Mouse (Mus musculus) retina, adult 2 months (tissue): Measurements from ENCODE around the gene Ccnd2.

ENCODE experiments used
- DNase-seq: peaks from one replicate; pipeline ENCODE4 v3.0.0-alpha.2; 2012; ENCODE audit warnings: low read depth, low spot score

Ccnd2 gene

DNA sequence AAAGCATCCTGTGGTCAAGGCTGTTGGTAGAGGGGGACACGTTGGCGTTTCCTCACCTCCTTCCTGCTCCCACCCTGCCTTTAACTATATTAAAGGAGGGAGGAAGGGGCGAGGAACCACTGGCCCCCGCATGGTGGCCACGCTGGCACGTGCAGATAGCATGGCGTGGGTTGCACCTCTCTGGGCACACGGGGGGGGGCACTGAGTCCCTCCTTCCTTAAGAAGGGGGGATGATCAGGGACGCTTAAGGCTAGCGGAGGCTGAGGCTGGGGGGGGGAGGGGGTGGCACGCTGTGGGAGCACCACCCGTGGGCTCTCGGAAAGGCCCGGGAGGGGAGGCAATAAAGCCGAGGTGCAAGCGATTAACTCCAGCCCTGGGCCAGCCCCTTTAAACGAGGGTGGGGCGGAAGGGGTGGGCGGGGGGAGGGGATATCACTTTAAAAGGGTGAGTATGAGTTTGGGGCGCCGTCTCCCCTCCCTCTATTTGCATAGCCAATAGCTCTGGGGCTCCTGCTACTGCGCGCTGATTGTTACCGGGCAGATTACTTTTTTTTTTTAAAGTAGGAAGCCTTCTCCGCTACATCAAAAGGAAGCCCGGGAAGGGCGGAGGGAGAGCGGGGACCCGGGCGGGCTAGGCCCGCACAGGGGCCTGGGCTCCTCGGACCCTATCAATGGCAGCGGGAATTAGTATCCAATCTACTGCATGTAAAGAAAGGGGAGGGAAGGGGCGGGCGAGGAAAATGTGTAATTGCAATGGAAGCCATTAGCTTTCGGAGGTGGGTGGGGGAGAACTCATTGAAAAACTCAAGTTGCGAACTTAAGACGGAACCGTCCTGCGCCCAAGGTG is at the start of gene Ccnd2:
Ccnd2 (minus strand) TSS at position 88 of the 846 bp plus-strand sequence.
- no peak for DNase-seq

DNA sequence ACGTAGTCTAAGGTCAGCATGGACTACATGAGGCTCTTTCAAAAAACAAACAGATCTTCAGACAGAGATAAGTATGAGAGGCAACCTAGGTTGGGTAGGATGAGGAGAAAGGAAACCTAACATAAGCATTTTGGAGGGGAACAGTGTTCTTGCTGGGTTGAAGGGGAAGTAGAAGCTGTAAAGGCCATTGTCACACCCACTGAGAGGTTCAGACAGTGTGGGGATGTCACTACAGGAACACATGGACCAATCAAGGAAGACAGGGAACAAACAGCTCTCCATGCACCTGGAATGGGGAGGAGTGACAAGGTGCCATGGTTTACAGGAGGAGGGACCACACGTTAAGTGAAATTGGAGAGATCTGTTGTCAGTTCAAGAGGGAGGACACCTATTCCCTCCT is 45.0 kb upstream of the Ccnd2 start:
- no peak for DNase-seq

DNA sequence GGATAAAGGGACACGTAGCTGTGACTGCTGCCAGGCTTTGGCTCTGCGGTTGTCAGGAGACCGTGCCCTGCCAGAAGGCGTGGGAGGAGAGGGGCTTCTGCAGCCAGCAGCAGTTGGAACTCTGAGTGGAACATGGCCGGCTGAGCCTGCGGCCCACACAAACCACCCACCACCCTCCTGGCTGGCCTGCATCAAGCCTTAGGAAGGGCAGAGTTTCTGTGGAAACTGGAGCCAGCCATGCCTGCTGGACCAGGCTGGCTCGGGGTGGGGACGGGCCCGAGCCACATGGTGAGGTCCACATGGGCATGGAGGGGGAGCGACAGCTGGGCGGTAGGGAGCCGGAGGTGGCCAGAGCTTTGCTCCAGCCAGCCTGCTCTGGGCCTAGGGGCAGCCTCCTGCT is 29.3 kb upstream of the Ccnd2 start:
- DNase-seq: no peak

GRCm38 (mm10) chr6:127179056-127179759 is 27.2 kb upstream of the Ccnd2 start:
- no peak for DNase-seq

- DNase-seq: no peak
Measured at GRCm38 (mm10) chr6:127177962-127178361, 26.0 kb upstream of the Ccnd2 start.

DNA sequence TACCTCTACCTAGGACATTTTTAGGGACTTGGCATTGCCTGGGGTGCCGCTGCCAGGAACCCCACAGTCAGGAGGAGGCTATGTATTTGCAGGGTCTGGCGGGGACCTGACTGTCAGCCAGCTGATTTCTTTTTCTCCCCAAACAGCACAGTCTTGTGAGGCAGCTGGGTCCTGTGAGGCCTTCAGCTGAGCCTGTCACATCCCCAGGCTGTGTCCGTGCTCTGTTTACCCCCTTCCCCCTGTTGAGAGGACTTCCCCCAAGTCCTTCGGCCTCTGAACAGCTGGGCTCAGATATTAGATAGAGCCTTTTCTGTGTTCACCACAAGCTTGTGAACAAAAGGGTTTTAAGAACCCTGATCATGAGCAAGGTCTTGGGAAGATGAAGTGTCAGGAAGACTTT is 25.4 kb upstream of the Ccnd2 start:
- DNase-seq: no peak

DNA sequence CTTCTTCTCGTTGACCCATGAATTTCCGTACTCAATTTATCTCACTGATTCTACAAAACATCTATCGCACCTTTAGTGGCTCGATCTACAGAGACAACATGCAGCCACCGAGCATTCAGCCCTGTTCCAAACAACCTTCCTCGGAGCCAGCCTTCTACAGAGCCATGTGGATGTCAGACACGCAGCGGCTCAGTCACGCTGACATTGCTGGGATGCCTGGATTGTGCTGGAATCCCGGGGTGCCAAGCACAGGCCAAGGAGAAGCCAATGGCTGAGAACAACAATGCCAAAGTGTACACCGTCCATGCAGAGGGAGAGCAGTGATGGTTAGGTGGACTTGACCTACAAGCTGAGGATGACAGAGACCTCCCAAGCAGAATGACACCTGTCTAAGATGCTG is 20.5 kb upstream of the Ccnd2 start:
- DNase-seq: no peak

GRCm38 (mm10) chr6:127170734-127171133 is 18.7 kb upstream of the Ccnd2 start:
- no peak for DNase-seq

GRCm38 (mm10) chr6:127165663-127166062 is 13.7 kb upstream of the Ccnd2 start:
- DNase-seq: no peak

DNA sequence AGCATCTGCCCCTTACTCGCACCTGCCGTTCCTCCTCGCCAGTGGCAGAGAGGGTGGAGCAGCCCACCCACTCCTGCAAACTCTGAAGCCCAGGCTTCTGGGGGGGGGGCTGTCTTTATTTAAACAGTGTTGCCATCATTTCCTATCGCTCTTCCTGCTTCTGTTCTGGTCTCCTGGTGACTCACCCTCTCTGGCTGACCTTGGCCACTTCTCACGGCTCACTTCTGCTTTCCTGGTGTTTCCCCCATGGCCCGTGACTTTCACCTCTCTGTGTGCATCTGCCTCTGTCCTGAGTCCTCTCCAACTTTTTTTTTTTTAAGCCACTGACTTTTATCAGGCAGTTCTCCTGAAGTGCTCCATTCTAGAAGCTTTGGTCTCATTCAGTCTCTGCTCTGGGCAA is 10.8 kb upstream of the Ccnd2 start:
- no peak for DNase-seq

DNA sequence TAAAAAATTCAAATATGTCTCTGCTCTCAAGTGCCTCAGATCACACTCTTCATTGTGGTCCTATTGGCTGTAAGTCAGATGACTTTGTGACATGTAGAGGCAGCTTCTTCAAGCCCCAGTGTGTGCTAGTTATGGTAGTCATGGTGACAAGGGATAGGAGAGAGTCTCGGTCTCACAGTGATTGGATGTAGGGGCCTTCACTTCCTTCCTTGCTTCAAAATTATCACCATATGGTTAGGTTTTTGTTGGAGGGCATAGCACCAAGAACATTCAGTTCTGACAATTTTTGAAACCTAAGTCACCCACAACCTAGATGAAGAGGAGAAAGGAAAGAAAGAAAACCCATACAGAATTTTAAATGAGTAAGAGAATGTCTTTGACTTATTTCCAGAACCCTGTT is 5.3 kb upstream of the Ccnd2 start:
- DNase-seq: no peak

DNA sequence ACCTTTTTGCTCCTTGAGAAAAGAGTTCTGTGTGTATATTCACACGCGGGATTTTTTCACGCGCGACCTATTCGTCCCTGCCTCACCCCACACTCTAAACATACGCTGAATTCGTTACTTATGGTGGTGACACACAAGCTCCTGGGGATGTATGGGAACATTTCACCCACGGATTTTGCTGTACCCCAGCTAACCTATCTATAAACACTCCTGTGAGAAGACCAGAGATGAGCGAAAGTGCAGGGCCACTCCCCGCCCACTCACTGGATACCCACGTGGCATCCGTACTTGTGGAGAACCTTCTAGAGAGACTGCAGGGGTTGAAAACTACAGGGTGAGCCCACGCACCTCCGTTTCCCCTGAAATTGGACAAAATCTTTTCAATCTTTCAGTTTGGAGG is 3.5 kb upstream of the Ccnd2 start:
- no peak for DNase-seq

DNA sequence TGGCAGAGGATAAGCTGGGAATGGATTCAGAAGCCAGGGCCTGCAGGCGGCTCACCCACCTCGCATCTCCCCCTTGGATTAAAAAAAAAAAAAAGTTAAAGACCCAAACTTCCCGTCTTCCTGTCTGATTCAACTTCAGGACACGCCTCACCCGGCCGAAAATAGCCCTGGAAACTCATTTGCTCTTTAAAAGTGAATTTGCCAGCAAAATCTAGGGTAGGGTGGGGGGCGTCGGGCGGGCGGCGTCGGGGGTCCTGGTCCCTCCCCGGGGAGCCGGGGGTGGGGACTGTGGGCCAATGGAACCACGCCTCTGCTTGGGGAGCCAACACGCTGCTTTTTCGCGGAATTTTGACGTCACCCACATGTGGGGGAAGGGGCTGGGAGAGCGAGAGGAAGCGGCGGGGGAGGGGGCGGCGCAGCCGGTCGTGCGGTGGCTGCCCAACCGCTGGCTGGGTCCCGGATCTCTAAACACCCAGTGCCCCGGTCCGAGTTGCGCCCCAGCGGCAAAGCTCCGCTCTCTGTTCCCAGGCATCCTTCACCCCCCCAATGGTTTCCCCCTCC is 2.8 kb upstream of the Ccnd2 start:
- DNase-seq: no peak

DNA sequence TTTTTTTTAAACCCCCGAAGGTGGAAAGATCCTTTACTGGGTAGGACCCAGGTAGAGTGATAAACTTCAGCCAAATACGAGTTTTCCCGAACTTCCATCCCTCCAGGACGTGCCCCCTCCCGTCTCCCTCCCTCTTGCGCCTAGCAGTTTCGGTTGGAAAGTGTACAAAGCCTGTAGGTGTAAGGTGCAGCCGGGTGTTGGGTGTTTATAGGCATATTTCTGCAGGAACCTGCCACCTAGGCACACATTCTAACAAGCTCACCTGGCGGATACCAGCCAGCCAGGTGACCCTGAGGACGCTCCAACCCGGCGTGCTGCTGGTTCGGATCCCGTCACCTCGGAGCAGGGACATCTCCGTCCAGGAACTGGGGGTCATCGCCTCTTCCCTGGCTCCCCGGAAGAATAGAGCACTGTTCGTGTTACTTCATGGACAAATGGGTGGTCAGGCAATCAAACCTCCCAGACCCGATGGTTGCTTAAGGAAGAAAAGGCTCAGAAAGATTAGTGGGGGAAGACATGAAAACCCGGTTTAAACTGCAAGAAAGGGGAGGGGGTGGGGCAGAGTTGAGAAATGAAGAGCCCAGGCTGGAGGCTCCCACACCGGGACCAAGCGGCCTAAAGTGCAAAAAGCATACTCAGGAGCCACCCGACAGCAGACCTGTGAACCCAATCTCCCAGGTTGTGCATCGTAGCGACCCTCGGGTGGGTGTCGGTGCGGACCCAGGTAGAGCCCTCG is 2.1 kb upstream of the Ccnd2 start:
- DNase-seq: no peak

DNA sequence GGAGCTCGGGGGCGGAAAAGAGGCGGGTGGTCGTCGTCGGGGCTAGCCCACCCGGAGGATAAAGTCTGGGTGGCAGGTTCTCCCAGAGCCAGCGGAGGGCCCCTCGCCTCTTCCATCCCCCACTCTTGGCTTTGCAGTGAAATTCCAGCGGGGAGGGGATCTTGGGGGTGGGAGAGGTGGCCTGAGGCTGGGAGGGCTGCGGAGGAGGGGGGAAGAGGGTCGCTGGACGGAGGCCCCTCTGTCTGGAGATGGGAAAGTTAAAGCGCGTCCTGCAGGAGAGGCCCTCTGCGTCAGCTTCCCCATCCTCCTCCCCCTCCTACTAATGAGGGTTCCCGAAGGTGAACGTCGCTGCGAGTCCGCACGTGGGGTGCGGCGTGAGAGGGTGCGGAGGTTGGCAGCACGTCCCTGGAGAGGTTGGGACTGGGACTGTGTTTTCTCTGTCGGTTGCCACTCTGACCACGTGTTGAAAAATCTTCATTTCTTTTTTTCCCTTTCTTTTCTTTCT is 1.4 kb upstream of the Ccnd2 start:
- DNase-seq: no peak

DNA sequence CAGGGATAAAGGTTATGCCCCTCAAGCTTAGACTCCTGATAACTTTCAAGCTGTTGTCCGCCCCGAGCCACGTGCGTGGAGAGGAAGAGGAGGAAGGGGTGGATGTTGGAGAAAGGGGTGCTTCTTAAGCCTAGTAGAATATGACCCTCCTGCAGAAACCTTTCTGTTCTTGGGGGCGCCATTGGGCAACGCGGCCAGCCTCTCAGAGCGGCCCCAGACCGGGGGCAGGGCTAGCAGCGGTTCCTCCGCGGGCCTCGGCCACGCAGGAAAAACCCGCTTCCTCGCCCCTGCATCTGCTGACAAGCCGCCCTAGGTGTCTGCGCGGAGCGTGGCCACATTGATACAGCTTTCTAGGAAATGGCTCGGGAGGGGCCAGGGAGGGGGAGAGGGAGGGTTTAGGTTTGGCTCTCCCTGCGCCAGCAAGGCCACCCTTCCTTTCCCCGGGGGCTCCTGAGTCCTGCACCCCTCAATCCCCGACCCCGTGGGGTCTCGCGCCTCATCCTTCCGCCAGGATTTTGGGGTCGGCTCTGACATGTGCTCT is 358 bp downstream of the Ccnd2 start:
- DNase-seq: no peak

DNA sequence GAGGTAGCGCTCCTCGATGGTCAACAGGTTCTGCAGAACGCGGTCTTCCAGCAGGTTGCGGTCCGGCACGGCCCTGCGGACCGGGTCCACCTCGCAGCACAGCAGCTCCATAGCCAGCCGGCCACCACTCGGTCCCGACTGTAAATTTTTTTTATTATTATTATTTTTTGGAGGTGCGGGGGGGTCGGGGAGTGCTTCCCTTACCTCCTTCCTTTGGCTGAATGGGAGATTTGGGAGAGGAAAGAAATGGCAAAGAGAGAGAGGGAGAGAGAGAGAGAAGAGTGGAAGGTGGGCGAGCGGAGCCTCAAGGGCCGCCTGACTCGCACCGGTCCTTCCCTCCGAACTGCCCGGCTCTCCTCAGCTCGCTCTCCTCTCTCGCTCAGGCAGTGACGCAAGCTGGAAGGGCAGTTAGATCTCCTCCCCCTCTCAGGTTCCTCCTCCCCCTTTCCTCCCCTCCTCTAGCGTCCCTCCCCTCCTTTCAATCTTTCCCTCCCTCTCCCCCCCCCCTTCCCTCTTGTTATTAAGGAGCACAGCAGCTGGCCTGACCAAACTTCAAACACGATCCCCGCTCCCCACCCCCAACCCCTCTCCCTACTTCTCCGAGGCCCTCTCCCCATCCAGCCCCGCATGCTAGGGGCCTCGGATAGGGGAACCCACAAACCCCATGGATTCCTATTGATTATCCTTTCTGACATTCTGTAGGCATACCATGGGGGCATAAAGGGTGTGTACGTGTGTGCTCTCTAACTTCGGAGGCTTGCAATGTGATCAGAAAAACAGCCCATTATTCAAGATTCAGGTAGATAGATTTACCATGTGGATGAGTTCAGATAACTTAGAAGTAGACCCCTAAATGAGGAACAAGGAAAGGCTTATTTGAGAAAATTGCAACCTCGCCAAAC is 1.1 kb downstream of the Ccnd2 start:
- no peak for DNase-seq

GRCm38 (mm10) chr6:127149944-127150662 is 1.9 kb downstream of the Ccnd2 start:
- DNase-seq: no peak

- DNase-seq: no peak
Measured at GRCm38 (mm10) chr6:127149303-127149943, 2.6 kb downstream of the Ccnd2 start.
